In genomic region chr12:88376820-88377219, GRCm38 (mm10) we compare ENCODE assay signal across 9 mouse cellular contexts. TPM values are rescaled to one million over a fixed set of nuclear protein-coding genes. Genes with fewer than 3 reads are reported as not detected.
DNase-seq lines count a peak whose midpoint lies in the region; ATAC-seq lines count a peak whose summit lies in the region.
"Had no signal": no experiment of that assay in that cellular context is flagged by ENCODE, and none has a peak within 500 bp of the region (broad histone marks: within the 10 kb centered on the region; RNA-seq: fewer than 3 reads in every experiment).

No protein-coding gene starts in this region.

- H3K4me3 ChIP-seq in limb, embryonic 11.5 days (ENCODE audit: low read depth, low read length) = no peak overlapping the region
- H3K4me3 ChIP-seq in limb, embryonic 10.5 days = no peak overlapping the region
- no peak overlapping the region for H3K4me3 ChIP-seq in forebrain, embryonic 16.5 days (replicated peaks; ENCODE audit: low read length)
- H3K4me3 ChIP-seq in midbrain, embryonic 12.5 days = no peak overlapping the region
- H3K4me3 ChIP-seq: embryonic facial prominence, embryonic 12.5 days had no signal

- 39% methylated on average over 10 of the region's 10 CpGs for WGBS in limb, embryonic 11.5 days
- 40% methylated on average over 10 of the region's 10 CpGs for WGBS in limb, embryonic 10.5 days
- 32% methylated on average over 10 of the region's 10 CpGs for WGBS in forebrain, embryonic 16.5 days
- whole genome bisulfite sequencing in midbrain, embryonic 12.5 days = 39% methylated on average over 10 of the region's 10 CpGs

- no peaks in the 10 kb centered on the region for H3K9me3 ChIP-seq in limb, embryonic 11.5 days (ENCODE audit: control insufficient read depth, low read length)
- H3K9me3 ChIP-seq in limb, embryonic 10.5 days (replicated peaks) = no peaks in the 10 kb centered on the region
- no peaks in the 10 kb centered on the region for H3K9me3 ChIP-seq in forebrain, embryonic 16.5 days (ENCODE audit: control insufficient read depth, low read length)
- H3K9me3 ChIP-seq in midbrain, embryonic 12.5 days = no peaks in the 10 kb centered on the region
- H3K9me3 ChIP-seq: embryonic facial prominence, embryonic 12.5 days had no signal

- H3K36me3 ChIP-seq in limb, embryonic 11.5 days (ENCODE audit: control insufficient read depth, insufficient read depth, low read length) = no peaks in the 10 kb centered on the region
- no peaks in the 10 kb centered on the region for H3K36me3 ChIP-seq in limb, embryonic 10.5 days
- peaks cover 3% of the 10 kb centered on the region; the same call in 1 of the 2 replicates for H3K36me3 ChIP-seq in forebrain, embryonic 16.5 days (ENCODE audit: control insufficient read depth, insufficient read depth)
- no peaks in the 10 kb centered on the region for H3K36me3 ChIP-seq in midbrain, embryonic 12.5 days
- H3K36me3 ChIP-seq: embryonic facial prominence, embryonic 12.5 days had no signal

- H3K27ac ChIP-seq in limb, embryonic 11.5 days (replicated peaks; ENCODE audit: low read depth, low read length) = no peak overlapping the region
- H3K27ac ChIP-seq in limb, embryonic 10.5 days = no peak overlapping the region
- no peak overlapping the region for H3K27ac ChIP-seq in forebrain, embryonic 16.5 days (ENCODE audit: low read length)
- H3K27ac ChIP-seq in midbrain, embryonic 12.5 days (replicated peaks) = no peak overlapping the region
- H3K27ac ChIP-seq: embryonic facial prominence, embryonic 12.5 days had no signal

- H3K4me2 ChIP-seq in limb, embryonic 11.5 days (ENCODE audit: low read depth, severe bottlenecking) = no peak overlapping the region
- no peak overlapping the region for H3K4me2 ChIP-seq in forebrain, embryonic 16.5 days (ENCODE audit: low read length)
- H3K4me2 ChIP-seq in midbrain, embryonic 12.5 days (replicated peaks) = no peak overlapping the region
- H3K4me2 ChIP-seq: embryonic facial prominence, embryonic 12.5 days had no signal

- H3K27me3 ChIP-seq in limb, embryonic 11.5 days (ENCODE audit: control insufficient read depth, insufficient read depth, low read length) = no peaks in the 10 kb centered on the region
- H3K27me3 ChIP-seq in limb, embryonic 10.5 days (ENCODE audit: low read depth, poor library complexity, severe bottlenecking) = no peaks in the 10 kb centered on the region
- no peaks in the 10 kb centered on the region for H3K27me3 ChIP-seq in forebrain, embryonic 16.5 days (replicated peaks; ENCODE audit: control insufficient read depth, insufficient read depth, low read length)
- H3K27me3 ChIP-seq in midbrain, embryonic 12.5 days = no peaks in the 10 kb centered on the region
- H3K27me3 ChIP-seq: embryonic facial prominence, embryonic 12.5 days had no signal

- ATAC-seq in limb, embryonic 11.5 days (ENCODE audit: insufficient number of reproducible peaks, low FRiP score, low TSS enrichment, low read depth) = no peak
- ATAC-seq in forebrain, embryonic 16.5 days = peak; percentile 47
- ATAC-seq in midbrain, embryonic 12.5 days (ENCODE audit: low FRiP score, low read depth) = peak; percentile 44; the same call in 1 of the 2 replicates

- DNase-seq in cerebellum, adult 18-20 months = peak; percentile 9 to 15
- no peak for DNase-seq in cerebellum, adult 9-11 months
- DNase-seq in limb, embryonic 11.5 days (ENCODE audit: low spot score) = peak; percentile 40
- DNase-seq in limb, embryonic 10.5 days (ENCODE audit: low spot score) = no peak
- DNase-seq in adrenal gland, adult 18-20 months (ENCODE audit: low spot score in 2 of 2) = no peak
- no peak for DNase-seq in spleen, postnatal 4 days (ENCODE audit: low spot score in 2 of 2)

- no peak overlapping the region for H3K9ac ChIP-seq in limb, embryonic 11.5 days (ENCODE audit: low read length)
- 0 out of 2 replicates have a peak overlapping the region, but pooled peaks have one; percentile 2 for H3K9ac ChIP-seq in forebrain, embryonic 16.5 days (replicated peaks; ENCODE audit: low read depth, low read length)
- no peak overlapping the region for H3K9ac ChIP-seq in midbrain, embryonic 12.5 days (replicated peaks)
- H3K9ac ChIP-seq: embryonic facial prominence, embryonic 12.5 days had no signal

- no peaks in the 10 kb centered on the region for H3K4me1 ChIP-seq in limb, embryonic 11.5 days (ENCODE audit: control insufficient read depth, insufficient read depth, low read length)
- no peaks in the 10 kb centered on the region for H3K4me1 ChIP-seq in limb, embryonic 10.5 days
- H3K4me1 ChIP-seq in forebrain, embryonic 16.5 days (replicated peaks; ENCODE audit: control insufficient read depth, insufficient read depth, low read length) = no peaks in the 10 kb centered on the region
- H3K4me1 ChIP-seq in midbrain, embryonic 12.5 days = no peaks in the 10 kb centered on the region
- H3K4me1 ChIP-seq: embryonic facial prominence, embryonic 12.5 days had no signal

RNA-seq across cellular contexts. Expression of gene Adck1, which starts 16.5 kb away (rescaled TPM):
- 12.7 and 14.8 TPM in 2 replicates for polyA plus RNA-seq in limb, embryonic 11.5 days (2014; fragmentation: Nextera tagmentation; extraction: Ambion mirVana)
- 20.0 and 21.8 TPM in 2 replicates for polyA plus RNA-seq in limb, embryonic 10.5 days (2016; fragmentation: Nextera tagmentation; extraction: Ambion mirVana)
- polyA plus RNA-seq in forebrain, embryonic 16.5 days (2015; fragmentation: Nextera tagmentation; extraction: Ambion mirVana) = 36.4 and 39.4 TPM in 2 replicates
- polyA plus RNA-seq in midbrain, embryonic 12.5 days (2016; fragmentation: Nextera tagmentation; extraction: Ambion mirVana) = 18.9 and 19.0 TPM in 2 replicates
- 10 to 100 TPM; 18.7 to 19.1 TPM for total RNA-seq in adrenal gland, adult 18-20 months (2021)

RNA-seq across cellular contexts. Expression of gene Gm5039, which starts 53.0 kb away (rescaled TPM):
- polyA plus RNA-seq in limb, embryonic 11.5 days (2014; fragmentation: Nextera tagmentation; extraction: Ambion mirVana) = not detected in 2 replicates
- not detected in 2 replicates for polyA plus RNA-seq in limb, embryonic 10.5 days (2016; fragmentation: Nextera tagmentation; extraction: Ambion mirVana)
- polyA plus RNA-seq in forebrain, embryonic 16.5 days (2015; fragmentation: Nextera tagmentation; extraction: Ambion mirVana) = not detected in 2 replicates
- polyA plus RNA-seq in midbrain, embryonic 12.5 days (2016; fragmentation: Nextera tagmentation; extraction: Ambion mirVana) = not detected in 2 replicates
- total RNA-seq in adrenal gland, adult 18-20 months (2021) = not detected
- polyA plus RNA-seq: embryonic facial prominence, embryonic 12.5 days had no signal

Comparison
In these comparisons a context has a peak if more than half of its experiments do, and no peak if none do; other contexts are left out.
1. DNase-seq: peak in cerebellum, adult 18-20 months (2 of 2) and limb, embryonic 11.5 days (single experiment); none in cerebellum, adult 9-11 months (single experiment), limb, embryonic 10.5 days (single experiment), adrenal gland, adult 18-20 months (0 of 2) and spleen, postnatal 4 days (0 of 2).